ENCODE assay signal across 8 mouse cellular contexts in the genomic region with DNA sequence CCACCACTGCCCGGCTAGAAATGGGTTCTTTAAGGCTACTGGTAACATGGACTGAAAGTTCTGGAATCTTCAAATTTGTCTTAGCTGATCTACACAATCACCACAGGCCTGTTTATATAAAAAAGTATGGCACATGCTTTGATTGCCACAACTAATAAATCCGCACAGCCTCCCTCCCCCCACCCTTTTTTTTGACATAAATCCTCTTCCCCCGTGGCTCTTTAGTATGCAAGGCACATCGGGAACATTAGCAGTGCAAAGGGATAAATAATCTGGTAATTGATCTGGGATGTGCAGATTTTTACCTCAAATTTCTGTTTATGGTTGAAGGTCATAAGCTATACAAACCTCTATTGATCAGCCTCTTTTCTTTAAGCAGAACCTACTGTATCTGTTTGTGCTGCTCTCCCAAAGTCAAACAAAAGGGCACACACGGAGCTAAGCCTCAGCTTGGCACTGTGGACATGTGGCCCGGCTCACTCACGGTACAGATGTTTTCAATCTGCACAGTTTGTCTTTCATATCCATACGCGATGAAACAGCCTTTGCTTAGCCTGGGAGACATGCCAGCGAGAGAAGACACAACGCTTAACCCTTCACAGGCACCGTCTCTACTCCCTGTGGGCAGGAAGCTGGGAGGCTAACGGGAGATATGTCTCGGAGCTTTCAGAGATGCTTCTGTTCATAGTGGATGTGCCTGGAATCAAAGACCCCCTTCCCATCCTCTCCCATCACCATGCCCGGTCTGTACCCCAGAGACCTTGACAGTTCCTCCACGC.
DNase-seq lines count a peak whose midpoint lies in the region; ATAC-seq and TF ChIP-seq lines count a peak whose summit lies in the region.

No protein-coding gene starts in this region.

- H3K9ac ChIP-seq in kidney, embryonic 14.5 days (ENCODE audit: low read depth, low read length) = no peak overlapping the region
- no peak overlapping the region for H3K9ac ChIP-seq in intestine, embryonic 14.5 days (ENCODE audit: low read length)
- H3K9ac ChIP-seq in neural tube, embryonic 12.5 days = no peak overlapping the region

- no peaks in the 10 kb centered on the region for H3K36me3 ChIP-seq in kidney, adult 2 months (ENCODE audit: control insufficient read depth, insufficient read depth, low read length)
- H3K36me3 ChIP-seq in kidney, embryonic 14.5 days (ENCODE audit: control insufficient read depth, insufficient read depth, low read length) = no peaks in the 10 kb centered on the region
- no peaks in the 10 kb centered on the region for H3K36me3 ChIP-seq in intestine, embryonic 14.5 days (ENCODE audit: control insufficient read depth, insufficient read depth, low read length)
- H3K36me3 ChIP-seq in limb, embryonic 10.5 days = no peaks in the 10 kb centered on the region
- H3K36me3 ChIP-seq in neural tube, embryonic 12.5 days = no peaks in the 10 kb centered on the region

- ATAC-seq in kidney, embryonic 14.5 days (ENCODE audit: low FRiP score, low TSS enrichment) = no peak
- ATAC-seq in intestine, embryonic 14.5 days (replicated peaks; ENCODE audit: low FRiP score, low TSS enrichment, low read depth) = 0 out of 2 replicates have a peak, but pooled peaks have one; percentile 47
- peak; percentile 17; the same call in 1 of the 2 replicates for ATAC-seq in neural tube, embryonic 12.5 days (ENCODE audit: low FRiP score, low read depth)
- ATAC-seq in activated CD4-positive, CD25-positive, alpha-beta regulatory T cell, adult 4 months = no peak

- TF ChIP-seq POLR2A in kidney, adult 2 months (IDR thresholded peaks at IDR 0.05; ENCODE audit: low read depth, low read length) = no peak

- H3K4me3 ChIP-seq in kidney, adult 2 months (ENCODE audit: insufficient read depth, low read depth, low read length) = no peak overlapping the region
- no peak overlapping the region for H3K4me3 ChIP-seq in kidney, embryonic 14.5 days (ENCODE audit: low read length)
- no peak overlapping the region for H3K4me3 ChIP-seq in intestine, embryonic 14.5 days (ENCODE audit: low read depth, low read length)
- H3K4me3 ChIP-seq in limb, embryonic 10.5 days = no peak overlapping the region
- no peak overlapping the region for H3K4me3 ChIP-seq in neural tube, embryonic 12.5 days

- no peaks in the 10 kb centered on the region for H3K27me3 ChIP-seq in kidney, adult 2 months (replicated peaks; ENCODE audit: control insufficient read depth, insufficient read depth, low read length)
- no peaks in the 10 kb centered on the region for H3K27me3 ChIP-seq in kidney, embryonic 14.5 days (ENCODE audit: control insufficient read depth, insufficient read depth, low read length)
- no peaks in the 10 kb centered on the region for H3K27me3 ChIP-seq in intestine, embryonic 14.5 days (replicated peaks; ENCODE audit: control insufficient read depth, insufficient read depth, low read length)
- H3K27me3 ChIP-seq in limb, embryonic 10.5 days (ENCODE audit: low read depth, poor library complexity, severe bottlenecking) = no peaks in the 10 kb centered on the region
- H3K27me3 ChIP-seq in neural tube, embryonic 12.5 days (replicated peaks) = no peaks in the 10 kb centered on the region

- no peaks in the 10 kb centered on the region for H3K9me3 ChIP-seq in kidney, embryonic 14.5 days (ENCODE audit: control insufficient read depth, low read length)
- no peaks in the 10 kb centered on the region for H3K9me3 ChIP-seq in intestine, embryonic 14.5 days (ENCODE audit: control insufficient read depth, low read length)
- no peaks in the 10 kb centered on the region for H3K9me3 ChIP-seq in limb, embryonic 10.5 days (replicated peaks)
- H3K9me3 ChIP-seq in neural tube, embryonic 12.5 days = no peaks in the 10 kb centered on the region

- WGBS in kidney, adult 2 months = 61% methylated on average over 16 of the region's 16 CpGs
- 53% methylated on average over 16 of the region's 16 CpGs for WGBS in kidney, embryonic 14.5 days
- 34% methylated on average over 16 of the region's 16 CpGs for WGBS in intestine, embryonic 14.5 days
- WGBS in limb, embryonic 10.5 days = 43% methylated on average over 16 of the region's 16 CpGs
- 57% methylated on average over 16 of the region's 16 CpGs for WGBS in neural tube, embryonic 12.5 days

- H3K27ac ChIP-seq in kidney, adult 2 months (ENCODE audit: insufficient read depth, low read depth, low read length) = no peak overlapping the region
- no peak overlapping the region for H3K27ac ChIP-seq in kidney, embryonic 14.5 days (ENCODE audit: low read depth, low read length)
- peak overlapping the region; percentile 62 for H3K27ac ChIP-seq in intestine, embryonic 14.5 days (ENCODE audit: low read depth)
- 0 out of 2 replicates have a peak overlapping the region, but pooled peaks have one; percentile 26 for H3K27ac ChIP-seq in limb, embryonic 10.5 days
- no peak overlapping the region for H3K27ac ChIP-seq in neural tube, embryonic 12.5 days

- DNase-seq in kidney, adult 2 months = peak; percentile 27
- peak; percentile 2 to 27 for DNase-seq in frontal cortex, postnatal 36 days (ENCODE audit: low spot score in 2 of 2)
- peak; percentile 63 for DNase-seq in intestine, embryonic 14.5 days (ENCODE audit: low spot score)
- peak; percentile 40 for DNase-seq in limb, embryonic 10.5 days (ENCODE audit: low spot score)
- no peak for DNase-seq in spleen, adult 18-20 months

- no peaks in the 10 kb centered on the region for H3K4me1 ChIP-seq in kidney, adult 2 months (ENCODE audit: control insufficient read depth, insufficient read depth, low read length)
- H3K4me1 ChIP-seq in kidney, embryonic 14.5 days (ENCODE audit: control insufficient read depth, insufficient read depth, low read length) = no peaks in the 10 kb centered on the region
- peaks cover 7% of the 10 kb centered on the region; the same call in 1 of the 2 replicates for H3K4me1 ChIP-seq in intestine, embryonic 14.5 days (replicated peaks; ENCODE audit: control insufficient read depth, insufficient read depth, low read length)
- H3K4me1 ChIP-seq in limb, embryonic 10.5 days = peaks cover 11% of the 10 kb centered on the region
- H3K4me1 ChIP-seq in neural tube, embryonic 12.5 days = peaks cover 7% of the 10 kb centered on the region

- no peak overlapping the region for H3K4me2 ChIP-seq in kidney, embryonic 14.5 days (replicated peaks; ENCODE audit: low read depth, low read length)
- H3K4me2 ChIP-seq in intestine, embryonic 14.5 days (ENCODE audit: low read length) = peak overlapping the region; percentile 31
- H3K4me2 ChIP-seq in neural tube, embryonic 12.5 days (replicated peaks) = peak overlapping the region; percentile 7; the same call in 1 of the 2 replicates

- TF ChIP-seq CTCF in kidney, adult 2 months (conservative IDR thresholded peaks at IDR 0.05; ENCODE audit: insufficient read depth, insufficient read length, low read depth, low read length) = no peak

Comparison
In these comparisons a context has a peak if more than half of its experiments do, and no peak if none do; other contexts are left out.
1. DNase-seq: peak in kidney, adult 2 months (single experiment), frontal cortex, postnatal 36 days (2 of 2), intestine, embryonic 14.5 days (single experiment) and limb, embryonic 10.5 days (single experiment); none in spleen, adult 18-20 months (0 of 2).
2. H3K27ac ChIP-seq: peak in intestine, embryonic 14.5 days (single experiment) and limb, embryonic 10.5 days (single experiment); none in kidney, adult 2 months (single experiment), kidney, embryonic 14.5 days (single experiment) and neural tube, embryonic 12.5 days (single experiment).
3. ATAC-seq: peak in intestine, embryonic 14.5 days (single experiment) and neural tube, embryonic 12.5 days (single experiment); none in kidney, embryonic 14.5 days (single experiment) and activated CD4-positive, CD25-positive, alpha-beta regulatory T cell, adult 4 months (single experiment).